ENCODE assay signal across 8 mouse cellular contexts in the genomic region with DNA sequence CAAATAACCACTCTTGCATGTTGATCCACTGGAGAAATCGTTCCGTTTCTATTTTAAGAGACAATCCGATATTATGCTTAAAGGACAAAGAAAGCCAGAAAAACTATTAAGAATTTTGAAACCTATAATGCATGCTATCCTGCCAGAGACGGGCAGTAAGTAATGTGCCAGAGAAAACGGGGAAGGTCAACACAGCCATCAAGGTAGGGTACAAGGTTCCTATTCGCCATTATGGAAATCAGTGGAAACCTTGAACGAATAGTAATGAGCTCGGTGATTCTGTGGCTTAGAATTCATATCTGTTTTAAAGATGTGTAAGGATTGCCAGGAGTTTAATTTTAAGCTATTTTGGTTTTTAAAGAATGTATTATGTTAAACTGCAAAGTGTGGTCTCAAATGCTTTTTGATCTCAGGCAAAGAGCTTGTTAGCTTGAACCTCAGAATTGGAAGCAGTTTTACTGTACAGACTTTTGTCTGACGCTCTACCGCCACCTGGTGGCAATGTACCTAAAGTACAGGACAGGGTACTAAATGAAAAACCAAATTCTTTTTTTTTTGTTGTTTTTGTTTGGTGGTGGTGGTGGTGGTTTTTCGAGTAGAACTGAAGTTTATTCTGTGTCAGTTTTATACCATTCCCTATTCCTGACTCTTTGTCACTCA.
A peak's percentile ranks its signal among the peaks of the same experiment; 100 is the strongest.
DNase-seq lines count a peak whose midpoint lies in the region; ATAC-seq and TF ChIP-seq lines count a peak whose summit lies in the region.

No protein-coding gene starts in this region.

- H3K4me3 ChIP-seq in forebrain, embryonic 11.5 days (ENCODE audit: low read depth, low read length), result no peak overlapping the region

- H3K9ac ChIP-seq in forebrain, embryonic 11.5 days (ENCODE audit: low read length), result no peak overlapping the region

- no peak overlapping the region for H3K27ac ChIP-seq in forebrain, embryonic 11.5 days (ENCODE audit: low read depth, low read length)

- no peaks in the 10 kb centered on the region for H3K27me3 ChIP-seq in forebrain, embryonic 11.5 days (ENCODE audit: control insufficient read depth, insufficient read depth, low read length)

- TF ChIP-seq POLR2A in brain, embryonic 14.5 days (IDR thresholded peaks at IDR 0.05; ENCODE audit: borderline replicate concordance, extremely low read depth, insufficient read depth, insufficient read length, poor library complexity, severe bottlenecking), result no peak

- H3K36me3 ChIP-seq in forebrain, embryonic 11.5 days (ENCODE audit: control insufficient read depth, insufficient read depth, low read length), result no peaks in the 10 kb centered on the region

- H3K4me1 ChIP-seq in forebrain, embryonic 11.5 days (replicated peaks; ENCODE audit: control insufficient read depth, insufficient read depth, low read length), result no peaks in the 10 kb centered on the region

- peak; percentile 62; the same call in 1 of the 2 replicates for ATAC-seq in forebrain, embryonic 11.5 days (replicated peaks; ENCODE audit: low FRiP score)
- no peak for ATAC-seq in erythroid progenitor cell, adult 5-6 weeks (replicated peaks; ENCODE audit: low FRiP score, poor library complexity, severe bottlenecking)

- peak; percentile 76; the same call in 1 of the 2 replicates for TF ChIP-seq CTCF in brain, embryonic 14.5 days (IDR thresholded peaks at IDR 0.05; ENCODE audit: borderline replicate concordance, extremely low read depth, insufficient read depth, insufficient read length)

- WGBS in forebrain, embryonic 11.5 days, result 62% methylated on average over 11 of the region's 11 CpGs

- H3K4me2 ChIP-seq in forebrain, embryonic 11.5 days (ENCODE audit: low read depth, low read length, severe bottlenecking), result no peak overlapping the region

- DNase-seq in spleen, postnatal 10 days (ENCODE audit: low spot score in 2 of 2), result peak; percentile 12 to 71
- DNase-seq in spleen, postnatal 36 days (ENCODE audit: low spot score in 2 of 2), result no peak
- DNase-seq in brain, embryonic 14.5 days (ENCODE audit: low read depth), result peak; percentile 89
- peak; percentile 80 for DNase-seq in forebrain, embryonic 11.5 days (ENCODE audit: low spot score)
- DNase-seq in hindlimb bud, embryonic 11.5 days (ENCODE audit: extremely low spot score, low read depth, low spot score), result peak; percentile 57
- peak; percentile 9 to 12 for DNase-seq in lung, adult 18-20 months
- peak; percentile 69 for DNase-seq in retina, postnatal 1 day

- H3K9me3 ChIP-seq in forebrain, embryonic 11.5 days (ENCODE audit: control insufficient read depth, low read length), result no peaks in the 10 kb centered on the region

Comparison
In these comparisons a context has a peak if more than half of its experiments do, and no peak if none do; other contexts are left out.
1. DNase-seq: peak in spleen, postnatal 10 days (2 of 2), brain, embryonic 14.5 days (single experiment), forebrain, embryonic 11.5 days (single experiment), hindlimb bud, embryonic 11.5 days (single experiment), lung, adult 18-20 months (2 of 2) and retina, postnatal 1 day (single experiment); none in spleen, postnatal 36 days (0 of 2).